Mouse (Mus musculus): Measurements from ENCODE around the gene Itm2c.

Itm2c gene

DNA sequence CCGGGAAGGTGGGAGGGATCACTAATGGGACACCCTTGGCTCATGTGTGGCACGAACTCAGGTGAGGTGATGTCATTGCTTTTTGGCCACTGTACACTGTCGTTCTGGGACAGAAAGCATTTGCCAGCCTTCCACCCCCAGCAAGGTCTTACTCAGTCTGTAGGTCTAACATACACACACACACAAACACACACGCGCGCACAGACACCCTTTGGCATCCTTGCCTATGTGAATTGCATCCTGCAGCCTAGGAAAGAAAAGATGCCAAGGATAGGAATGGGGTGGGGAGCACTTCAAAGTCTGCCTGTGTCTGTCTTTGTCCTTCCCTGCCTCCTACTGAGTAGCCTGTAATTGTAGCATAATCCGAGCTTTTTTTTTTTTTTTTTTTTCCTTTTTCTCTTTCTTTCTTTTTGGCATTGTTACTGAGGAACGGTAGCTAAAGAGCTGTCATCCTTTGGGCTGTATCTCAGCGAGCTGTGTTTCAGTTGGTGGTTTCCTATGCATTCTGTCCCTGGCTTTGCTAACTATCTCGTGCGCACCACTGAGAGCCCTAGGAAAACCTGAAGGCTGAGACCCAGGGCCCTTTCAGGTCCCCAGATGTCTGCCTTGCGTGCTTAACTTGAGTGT lies 4.8 kb downstream of the Itm2c start:
- ATAC-seq (ENCODE audit: low TSS enrichment): peak; percentile 11; the same call in 1 of the 2 replicates

DNA sequence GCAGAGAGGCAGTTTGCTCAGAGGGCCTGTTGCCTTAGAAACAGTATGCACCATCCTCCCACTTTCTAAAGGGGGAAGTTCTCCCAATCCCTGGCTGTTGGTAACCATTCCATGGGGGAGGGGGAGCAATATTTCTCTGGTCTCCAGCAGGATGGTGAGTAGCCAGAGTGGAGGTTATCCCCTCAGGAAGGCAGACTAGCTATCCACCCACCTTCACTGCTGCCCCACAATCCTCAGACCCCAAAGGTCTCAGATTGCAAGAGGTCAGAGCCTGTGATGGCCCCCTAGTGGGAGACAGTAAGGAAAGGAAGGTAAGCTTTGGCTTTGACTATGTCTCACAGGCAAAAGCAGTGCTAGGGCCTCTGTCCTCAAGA lies 5.3 kb downstream of the Itm2c start:
- peak; percentile 5; the same call in 1 of the 2 replicates for ATAC-seq (ENCODE audit: low TSS enrichment)

DNA sequence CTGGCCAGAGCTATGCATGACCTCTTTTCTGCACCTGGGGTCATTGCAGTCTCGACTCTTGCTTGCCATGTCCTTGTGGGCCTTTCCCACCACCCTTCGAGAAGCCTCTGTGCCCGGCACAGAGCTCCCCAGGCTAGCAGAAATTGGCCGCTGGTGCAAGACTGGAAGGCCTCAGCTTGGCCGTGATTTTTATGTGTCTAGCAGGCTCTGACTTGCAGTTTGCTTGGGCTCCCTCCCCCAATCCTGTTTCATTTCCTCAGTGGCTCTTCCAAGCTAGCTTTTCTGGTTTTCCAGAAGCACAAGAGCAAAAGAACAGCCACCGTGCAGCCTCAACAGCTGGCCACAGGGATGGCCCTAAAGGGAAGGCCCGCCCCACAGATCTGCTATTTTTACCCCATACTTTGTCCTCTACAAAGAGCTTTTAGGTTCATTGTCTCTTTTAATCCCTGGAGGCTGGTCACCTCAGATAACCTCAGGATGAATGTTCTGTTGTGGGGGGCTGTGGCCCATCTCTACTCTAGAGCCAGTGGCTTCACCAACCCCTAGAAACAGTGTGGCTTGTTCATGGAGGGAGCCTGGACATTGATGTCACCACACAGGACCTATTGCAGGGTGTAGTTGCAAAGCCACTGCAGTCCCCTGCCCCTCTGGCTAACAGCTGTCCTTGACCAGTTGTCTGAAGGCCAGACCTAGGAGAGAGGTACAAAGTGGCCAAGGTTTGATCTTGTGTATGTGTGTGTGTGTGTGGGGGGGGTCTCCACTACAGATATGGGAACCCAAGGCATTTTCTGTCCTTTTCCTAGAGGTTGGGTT lies 6.6 kb downstream of the Itm2c start:
- no peak for ATAC-seq (ENCODE audit: low TSS enrichment)

DNA sequence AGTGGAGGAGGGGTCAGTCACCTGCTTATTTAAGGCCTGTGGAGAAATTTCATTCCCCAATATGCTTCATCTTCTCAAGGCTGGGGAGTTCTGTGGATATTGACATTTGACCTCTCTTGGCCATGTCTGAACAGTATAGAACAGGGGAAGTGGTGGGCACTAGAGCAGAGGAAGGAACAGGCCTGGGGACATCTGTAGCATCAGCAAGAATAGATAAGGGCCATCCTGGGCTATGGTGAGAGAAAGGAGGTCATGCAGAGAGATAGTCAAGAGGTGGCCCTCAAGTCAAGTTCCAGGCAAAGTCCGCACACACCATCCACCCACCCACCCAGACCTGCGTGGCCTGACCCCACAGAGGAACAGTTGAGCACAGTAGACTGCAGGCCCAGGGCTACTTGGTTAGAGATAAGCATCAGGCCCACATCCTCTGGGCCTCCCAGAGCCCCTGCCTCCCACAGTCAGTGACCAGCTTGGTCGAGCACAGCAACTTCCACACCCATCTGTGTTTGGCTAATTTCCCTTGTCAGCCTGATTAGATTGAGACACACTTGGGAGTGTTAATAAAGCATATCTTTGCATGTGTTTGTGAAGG lies 7.5 kb downstream of the Itm2c start:
- no peak for ATAC-seq (ENCODE audit: low TSS enrichment)

DNA sequence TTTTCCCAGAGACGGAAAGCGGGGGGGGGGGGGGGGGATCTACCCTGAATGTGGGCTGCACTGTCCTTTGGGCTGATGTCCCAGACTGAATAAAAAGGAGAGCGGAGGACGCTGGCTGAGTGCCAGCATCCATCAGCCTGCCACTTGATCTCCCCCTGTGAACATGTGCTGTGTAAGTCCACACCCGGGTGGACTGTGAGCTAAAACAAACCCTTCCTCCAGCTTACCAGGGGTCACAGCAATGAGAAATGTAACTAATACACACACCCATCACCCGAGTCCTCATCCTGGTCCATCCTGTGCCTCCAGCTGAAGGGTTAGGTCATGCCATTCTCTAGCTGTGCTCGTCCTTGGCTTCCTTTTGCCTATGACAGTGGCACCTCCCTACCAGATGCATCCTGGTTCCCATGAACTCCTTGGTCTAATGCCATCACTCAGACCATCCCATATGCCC lies 8.1 kb downstream of the Itm2c start:
- ATAC-seq (ENCODE audit: low TSS enrichment): no peak

DNA sequence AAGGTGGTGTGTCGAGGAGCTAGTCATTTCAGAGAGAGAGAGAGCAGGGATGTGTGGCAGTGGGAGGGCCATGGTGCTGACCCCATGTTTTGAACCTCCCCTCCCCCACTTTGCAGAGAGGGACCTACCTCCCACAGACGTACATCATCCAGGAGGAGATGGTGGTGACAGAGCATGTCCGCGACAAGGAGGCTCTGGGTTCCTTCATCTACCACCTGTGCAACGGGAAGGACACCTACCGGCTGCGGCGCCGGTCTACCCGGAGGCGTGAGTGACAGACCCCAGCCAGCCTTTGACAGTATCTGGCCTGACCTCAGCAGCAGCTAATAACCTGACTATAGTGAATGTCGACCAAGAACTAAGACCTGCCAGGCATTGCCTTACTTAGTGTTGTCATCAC lies 12.8 kb downstream of the Itm2c start:
- ATAC-seq (ENCODE audit: low TSS enrichment): no peak

DNA sequence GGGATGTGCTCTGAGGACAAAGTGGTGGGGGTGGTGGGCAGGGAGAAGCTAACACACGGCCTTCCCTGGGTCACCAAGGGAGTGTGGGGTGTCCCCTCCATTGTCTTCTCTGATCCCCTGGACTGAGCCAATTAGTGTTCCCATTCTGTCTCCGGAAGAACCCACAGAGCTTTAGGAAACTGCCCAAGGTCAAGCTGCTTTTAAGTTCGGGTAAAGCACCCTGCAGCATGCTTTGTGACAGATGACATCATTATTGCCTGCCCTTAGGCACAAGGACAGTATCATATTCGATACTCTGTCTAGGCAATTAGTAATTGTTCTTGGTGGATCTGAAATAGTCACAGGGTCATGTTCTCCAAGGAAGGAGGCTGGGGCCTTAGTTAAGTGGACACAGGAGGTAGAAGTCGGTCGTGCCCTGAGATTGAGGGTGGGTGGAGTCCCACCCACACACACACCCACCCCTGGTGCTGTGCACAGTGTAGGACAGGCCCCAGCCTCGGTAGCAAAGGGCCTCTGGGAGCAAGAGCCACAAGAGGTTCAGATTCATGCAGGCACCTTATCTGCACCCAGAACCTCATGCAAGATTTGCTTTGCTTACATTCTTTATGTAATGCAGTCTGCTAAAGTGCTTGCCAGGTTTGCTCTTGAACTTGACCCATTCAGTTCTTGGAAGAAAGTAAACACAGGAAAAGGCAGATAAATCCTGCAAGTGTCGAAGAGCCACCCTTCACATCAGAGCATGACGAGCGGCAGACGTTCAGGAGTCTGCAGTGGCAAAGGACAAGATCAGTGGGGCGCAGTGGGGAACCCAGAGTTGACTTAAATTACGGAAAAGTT lies 14.9 kb downstream of the Itm2c start:
- ATAC-seq (ENCODE audit: low TSS enrichment): peak; percentile 24

DNA sequence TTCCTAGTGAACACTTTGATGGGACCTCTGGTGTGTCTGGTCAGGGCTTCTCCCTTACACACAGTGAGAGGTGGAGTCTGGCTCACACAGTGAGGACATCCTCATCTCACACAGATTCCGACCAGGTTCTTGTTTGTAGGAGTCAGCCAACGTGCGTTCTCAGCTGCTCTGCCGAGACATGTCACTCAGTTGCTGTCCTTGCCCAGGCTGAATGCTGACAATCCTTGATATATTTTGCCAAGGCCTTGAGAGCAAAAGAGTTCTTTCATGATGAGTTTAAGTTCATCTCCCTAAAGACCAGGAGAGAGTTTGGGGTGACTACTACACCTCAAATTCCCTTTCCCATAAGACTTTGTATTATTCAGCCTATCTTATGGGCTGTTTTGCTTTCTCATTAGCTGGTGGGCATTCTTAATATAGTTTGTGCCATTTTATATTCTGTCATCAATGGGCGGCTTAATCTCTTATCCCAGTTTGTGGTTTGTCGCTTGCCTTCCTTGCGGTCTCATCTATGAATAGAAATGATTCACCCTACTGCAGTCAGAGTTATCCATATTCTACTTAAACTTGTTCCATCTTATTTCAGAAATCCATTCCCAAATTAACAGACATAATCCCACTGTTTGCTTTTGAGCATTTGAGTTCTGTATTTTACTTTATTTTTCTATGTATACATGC lies 19.1 kb downstream of the Itm2c start:
- no peak for ATAC-seq (ENCODE audit: low TSS enrichment)

DNA sequence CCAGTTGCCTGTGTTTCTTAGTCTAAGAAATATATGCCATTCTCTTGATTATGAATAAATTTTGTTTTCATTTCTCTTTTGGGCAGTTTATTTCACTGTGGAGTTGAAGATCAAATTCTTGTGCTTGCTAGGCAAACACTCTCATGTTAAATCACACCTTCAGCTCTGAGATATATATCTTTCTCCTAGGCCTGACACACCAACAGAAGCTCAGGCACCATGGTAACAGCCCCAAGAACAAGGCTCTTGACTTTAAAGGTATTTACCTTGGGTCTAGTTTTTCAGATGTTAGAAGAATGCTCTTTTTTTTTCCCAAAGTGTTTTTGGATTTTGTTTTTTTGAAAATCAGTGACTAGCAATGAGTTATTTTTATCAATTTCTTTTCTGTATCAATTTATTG lies 21.8 kb downstream of the Itm2c start:
- no peak for ATAC-seq (ENCODE audit: low TSS enrichment)

DNA sequence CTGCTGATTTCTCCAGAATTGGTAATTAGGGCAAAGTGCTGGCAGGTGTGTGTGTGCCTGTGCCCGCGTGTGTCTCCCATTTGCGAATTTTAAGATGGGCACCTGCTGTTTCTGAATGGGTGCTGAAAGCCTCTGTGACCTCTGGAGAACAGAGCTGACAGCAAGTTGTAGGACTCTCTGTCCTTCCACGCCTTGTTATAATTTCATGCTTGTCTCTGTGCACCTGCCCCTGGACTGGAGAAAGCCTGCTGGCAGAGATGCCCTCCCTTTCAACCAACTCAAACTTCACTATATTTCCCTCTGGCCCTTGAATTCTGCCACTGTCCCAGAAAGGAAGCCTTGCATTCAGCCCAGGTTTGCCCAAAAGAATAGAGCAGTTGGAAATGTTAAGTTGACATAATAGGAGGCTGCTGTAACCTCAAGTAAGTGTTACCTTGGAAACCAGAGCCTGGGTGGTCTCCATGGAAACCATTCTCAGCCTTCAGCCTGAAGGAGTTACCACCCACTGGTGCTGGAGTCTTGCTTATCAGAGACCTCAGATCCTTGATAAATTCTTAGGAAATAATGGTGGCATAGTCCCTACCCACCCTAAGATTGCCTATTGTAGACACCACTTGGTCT lies 22.9 kb downstream of the Itm2c start:
- ATAC-seq (ENCODE audit: low TSS enrichment): peak; percentile 85

DNA sequence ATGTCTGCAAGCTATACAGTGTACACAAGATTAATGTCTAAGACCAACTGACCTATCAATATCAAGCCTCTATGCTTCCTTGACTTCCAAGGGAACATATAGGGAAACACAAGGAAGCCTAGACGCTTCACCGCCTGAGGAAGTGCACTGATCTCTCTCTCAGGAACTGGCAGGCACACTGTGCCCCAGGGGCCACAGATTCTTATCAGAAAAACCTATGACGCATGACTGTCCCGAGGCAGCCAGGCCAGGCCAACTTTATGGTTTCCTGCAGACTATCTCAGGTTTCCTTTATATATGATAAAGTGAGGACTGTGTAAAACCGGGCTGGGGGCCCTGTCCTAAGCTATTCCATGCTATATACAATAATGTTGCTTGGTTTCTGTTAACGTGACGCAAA lies 25.5 kb downstream of the Itm2c start:
- no peak for ATAC-seq (ENCODE audit: low TSS enrichment)

DNA sequence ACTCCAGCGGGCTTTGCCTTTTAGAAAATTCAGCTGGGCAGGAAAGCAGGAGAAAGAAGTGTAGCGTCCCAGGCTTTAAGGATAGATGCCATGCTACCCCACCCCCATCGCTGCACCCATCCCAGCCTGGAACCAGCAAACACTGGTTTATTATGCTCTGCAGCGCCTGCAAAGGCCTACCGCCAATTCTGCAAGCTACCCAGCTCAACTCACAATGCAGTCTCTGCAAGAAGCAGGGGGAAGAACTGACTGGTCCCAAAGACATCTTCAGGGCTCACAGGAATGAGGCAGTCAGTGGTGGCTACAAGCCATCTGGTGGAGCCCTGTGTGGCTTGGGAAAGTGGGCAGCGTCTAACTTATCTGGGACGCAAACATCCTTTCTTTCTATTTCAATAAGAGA lies 27.6 kb downstream of the Itm2c start:
- peak; percentile 44 for ATAC-seq (ENCODE audit: low TSS enrichment)

DNA sequence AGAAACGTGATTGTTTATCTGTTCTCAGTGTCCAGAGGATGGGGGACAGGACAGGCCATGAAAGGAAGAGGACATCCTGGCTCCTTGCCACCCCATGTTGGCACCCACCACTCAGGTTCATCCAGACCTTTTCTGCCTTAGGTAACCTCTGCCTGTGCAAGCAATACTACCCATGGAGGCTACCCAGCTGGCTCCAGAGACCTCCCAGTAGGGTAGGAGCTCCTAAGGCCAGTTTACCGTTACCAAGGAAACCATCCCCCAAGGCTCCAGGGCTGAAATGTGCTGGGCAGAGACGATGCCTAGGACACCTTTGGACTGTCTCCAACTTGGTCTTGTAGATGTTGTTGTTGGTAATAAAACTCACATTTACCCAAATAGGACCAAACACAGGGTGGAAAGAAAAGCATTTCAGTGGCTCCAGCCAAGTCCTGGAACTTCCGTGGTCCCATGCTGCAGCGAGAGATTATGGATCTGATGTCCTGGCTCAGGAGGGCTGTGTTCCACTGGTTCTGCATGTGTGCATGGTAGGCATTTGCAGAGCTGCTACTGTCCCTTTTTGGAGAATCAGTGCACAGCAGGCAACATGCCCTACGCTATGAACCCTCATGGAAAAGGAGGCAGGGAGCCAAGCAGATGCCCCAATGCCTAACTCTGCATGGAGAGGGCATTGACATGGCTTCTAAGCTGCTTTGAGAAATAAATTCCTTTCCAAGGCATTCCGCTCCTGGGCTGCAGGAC lies 28.2 kb downstream of the Itm2c start:
- ATAC-seq (ENCODE audit: low TSS enrichment): peak; percentile 9; the same call in 1 of the 2 replicates

DNA sequence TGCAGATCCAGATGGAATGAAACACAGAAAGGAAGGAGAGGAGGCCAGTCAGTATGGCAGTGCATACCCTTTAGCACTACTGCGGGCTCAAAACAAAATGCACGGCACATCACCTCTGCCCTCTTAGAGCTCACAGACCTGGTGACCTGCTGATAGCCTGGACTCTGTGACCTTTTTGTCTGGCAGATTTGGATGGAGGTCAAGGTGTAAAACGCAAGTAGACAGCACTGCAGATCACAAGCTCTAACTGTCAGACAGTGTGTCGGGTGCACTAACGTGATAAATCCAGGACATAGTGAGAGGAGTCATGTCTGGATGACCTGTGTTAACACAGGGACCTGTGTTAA lies 28.8 kb downstream of the Itm2c start:
- ATAC-seq (ENCODE audit: low TSS enrichment): no peak

DNA sequence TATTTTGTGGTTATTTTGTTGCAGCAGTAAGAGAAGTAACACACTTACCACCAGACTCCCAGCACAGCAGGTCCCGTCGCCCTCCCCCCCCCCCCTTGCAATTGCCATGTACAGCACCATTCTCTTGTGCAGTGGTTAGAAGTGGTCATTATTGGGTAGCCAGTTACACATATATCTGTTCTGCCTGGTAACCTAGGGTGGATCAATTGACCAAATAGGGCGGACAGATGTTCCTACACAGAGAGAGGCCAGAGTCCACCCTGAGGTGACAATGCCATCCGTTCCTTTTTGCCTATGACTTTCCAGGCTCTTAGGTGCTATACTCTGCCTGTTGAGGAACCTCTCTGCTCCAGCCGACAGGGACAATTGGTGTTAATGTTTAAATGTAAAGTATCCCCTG lies 31.1 kb downstream of the Itm2c start:
- ATAC-seq (ENCODE audit: low TSS enrichment): no peak

DNA sequence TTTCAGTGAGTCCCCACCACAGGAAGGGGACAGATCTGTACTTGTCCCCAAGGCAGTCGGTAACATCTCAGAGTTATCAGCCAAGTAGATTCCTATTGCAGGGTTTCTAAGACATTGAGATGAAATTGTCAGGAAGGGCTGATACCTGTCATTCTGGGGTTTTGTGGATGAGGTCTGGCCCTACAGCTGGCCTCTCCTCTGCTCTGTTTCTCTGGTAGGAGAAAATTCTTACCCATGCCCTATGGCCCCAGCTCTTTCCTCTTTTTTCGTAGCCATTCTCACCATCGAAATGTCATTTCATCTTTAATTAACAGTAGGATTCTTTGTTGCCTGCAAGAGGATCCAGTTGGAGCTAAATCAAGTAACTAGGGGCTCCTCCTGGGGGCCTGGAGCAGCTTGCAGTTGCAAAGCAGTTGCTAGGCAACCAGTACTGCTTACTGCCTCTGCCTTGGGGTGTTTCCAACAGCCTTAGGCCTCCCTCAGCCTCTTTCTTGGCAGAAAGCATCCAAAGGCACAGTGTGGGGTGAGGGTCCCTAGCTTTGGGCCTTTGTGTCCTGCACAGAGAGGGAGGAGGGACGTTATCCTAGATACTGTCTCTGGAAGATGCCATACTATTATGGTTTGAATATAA lies 34.1 kb downstream of the Itm2c start, which contains the start of gene 4933407L21Rik:
Gene 4933407L21Rik, plus strand, starts transcription at position 427 of the 631 bp plus-strand sequence.
- ATAC-seq (ENCODE audit: low TSS enrichment): peak; percentile 79

DNA sequence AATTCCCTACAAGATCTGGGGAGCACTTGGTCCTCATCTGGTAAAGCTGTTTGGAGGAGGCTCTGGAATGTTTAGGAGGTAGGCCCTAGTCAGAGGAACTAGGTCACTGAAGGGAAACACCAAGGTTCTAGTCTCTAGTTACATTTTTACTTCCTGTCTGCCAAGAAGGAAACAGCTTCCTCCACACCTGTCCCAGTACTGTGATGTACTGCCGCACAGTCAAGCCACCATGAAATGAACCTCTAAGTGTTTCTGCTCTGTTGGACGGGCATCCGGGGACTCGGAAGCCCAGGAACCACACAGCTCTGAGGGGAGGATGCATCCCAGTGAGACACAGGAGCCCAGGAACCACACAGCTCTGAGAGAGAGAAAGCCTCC lies 34.6 kb downstream of the Itm2c start:
- peak; percentile 42 for ATAC-seq (ENCODE audit: low TSS enrichment)

DNA sequence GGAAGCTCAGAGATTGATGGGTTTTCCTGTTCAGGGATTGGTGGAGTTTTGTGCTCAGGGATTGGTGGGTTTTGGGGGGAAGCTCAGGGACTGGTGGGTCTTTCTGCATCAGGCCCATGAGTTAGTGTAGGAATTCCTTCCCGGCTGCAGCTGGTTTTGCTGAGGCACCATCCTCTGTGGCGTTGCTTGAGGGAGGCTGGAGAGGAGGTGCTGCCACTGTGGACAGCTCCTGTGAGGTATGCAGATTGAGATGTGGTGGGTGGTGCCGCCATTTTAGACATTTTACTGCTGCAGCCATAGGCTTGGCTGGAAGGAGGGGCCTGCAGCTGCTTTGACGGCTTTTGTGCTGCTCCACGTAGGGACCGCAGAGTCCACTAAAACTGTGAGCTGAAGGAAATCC lies 35.3 kb downstream of the Itm2c start:
- no peak for ATAC-seq (ENCODE audit: low TSS enrichment)

DNA sequence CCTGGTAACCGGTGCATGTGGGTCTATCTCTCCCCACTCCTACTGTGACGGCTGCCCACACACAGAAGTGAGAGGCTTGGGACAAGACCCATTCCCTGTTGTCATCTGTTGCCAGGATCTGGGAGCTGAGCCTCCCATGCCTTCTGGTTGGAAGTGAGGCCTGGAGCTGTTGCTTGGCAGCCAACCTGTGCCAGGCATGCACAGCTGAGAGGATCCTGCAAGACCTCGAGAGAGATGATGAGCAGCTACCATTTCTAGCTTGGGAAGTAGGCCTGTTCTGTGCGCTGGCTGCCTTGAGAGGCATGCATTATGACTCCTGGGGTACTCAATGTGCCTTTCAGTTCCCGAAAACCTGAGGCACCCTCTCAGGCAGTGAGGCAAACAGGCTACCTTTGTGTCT lies 37.1 kb downstream of the Itm2c start:
- peak; percentile 58 for ATAC-seq (ENCODE audit: low TSS enrichment)

DNA sequence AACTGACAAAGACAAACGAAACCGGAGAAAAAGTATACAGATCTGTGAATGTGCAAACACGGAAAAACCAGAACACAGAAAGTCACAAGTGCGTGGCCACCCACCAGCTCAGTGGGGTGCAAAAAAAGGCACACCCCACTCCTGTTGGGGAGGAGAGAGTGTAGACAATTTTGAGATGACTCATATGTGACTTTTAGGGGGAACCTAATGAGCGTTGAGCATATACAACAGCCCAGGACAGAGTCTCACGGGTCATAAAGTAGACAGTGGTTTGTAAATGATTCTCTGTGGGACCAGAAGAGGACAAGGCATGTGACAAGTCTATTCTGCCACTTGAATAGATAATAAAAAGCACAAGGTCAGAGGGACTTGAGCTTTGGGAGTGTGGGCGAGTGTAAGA lies 39.1 kb downstream of the Itm2c start:
- ATAC-seq (ENCODE audit: low TSS enrichment): no peak

All from frontal cortex, adult (tissue).